Mouse (Mus musculus) spleen, postnatal 14 days (tissue): ENCODE data around the gene Zbtb20.

Experiments
- DNase-seq, 2 experiments: peaks; one replicate each; pipeline ENCODE4 v3.0.0; 2021 to 2022; ENCODE audit warnings: low spot score in 2 of 2

Gene Zbtb20

GRCm38 (mm10) chr16:43650355-43651080 lies 774.8 kb downstream of the Zbtb20 start:
- DNase-seq = no peak

GRCm38 (mm10) chr16:43653288-43653687 lies 777.6 kb downstream of the Zbtb20 start:
- no peak for DNase-seq

- DNase-seq = no peak
Measured at GRCm38 (mm10) chr16:43654269-43654668, 778.6 kb downstream of the Zbtb20 start.

- DNase-seq = no peak
Measured at GRCm38 (mm10) chr16:43655183-43655787, 779.6 kb downstream of the Zbtb20 start.

GRCm38 (mm10) chr16:43661576-43661975 lies 785.9 kb downstream of the Zbtb20 start:
- DNase-seq = no peak

GRCm38 (mm10) chr16:43662124-43663004 lies 786.7 kb downstream of the Zbtb20 start:
- DNase-seq = no peak

- no peak for DNase-seq
Measured at GRCm38 (mm10) chr16:43663978-43664579, 788.4 kb downstream of the Zbtb20 start, which contains the start of gene Tigit. Gene Tigit, minus strand, starts transcription at chr16:43664146.

GRCm38 (mm10) chr16:43664861-43665260 lies 789.2 kb downstream of the Zbtb20 start:
- DNase-seq = no peak

- DNase-seq = no peak
Measured at GRCm38 (mm10) chr16:43668294-43668693, 792.6 kb downstream of the Zbtb20 start.

GRCm38 (mm10) chr16:43671972-43672371 lies 796.3 kb downstream of the Zbtb20 start:
- no peak for DNase-seq

GRCm38 (mm10) chr16:43672697-43673096 lies 797.0 kb downstream of the Zbtb20 start:
- DNase-seq = no peak

- DNase-seq = no peak
Measured at GRCm38 (mm10) chr16:43674400-43674799, 798.7 kb downstream of the Zbtb20 start.

GRCm38 (mm10) chr16:43687968-43688367 lies 812.3 kb downstream of the Zbtb20 start:
- no peak for DNase-seq

- DNase-seq = no peak
Measured at GRCm38 (mm10) chr16:43690211-43690690, 814.6 kb downstream of the Zbtb20 start.

- no peak for DNase-seq
Measured at GRCm38 (mm10) chr16:43690912-43691311, 815.2 kb downstream of the Zbtb20 start.

- DNase-seq = no peak
Measured at GRCm38 (mm10) chr16:43691741-43692140, 816.1 kb downstream of the Zbtb20 start.
